Mouse (Mus musculus): Measurements from ENCODE around the gene Nfs1.
"Not testable (repeated sequence)": the region's sequence is repeated elsewhere in the genome, so short reads cannot be mapped to it uniquely, and the experiment has no call there.

The Nfs1 gene

DNA sequence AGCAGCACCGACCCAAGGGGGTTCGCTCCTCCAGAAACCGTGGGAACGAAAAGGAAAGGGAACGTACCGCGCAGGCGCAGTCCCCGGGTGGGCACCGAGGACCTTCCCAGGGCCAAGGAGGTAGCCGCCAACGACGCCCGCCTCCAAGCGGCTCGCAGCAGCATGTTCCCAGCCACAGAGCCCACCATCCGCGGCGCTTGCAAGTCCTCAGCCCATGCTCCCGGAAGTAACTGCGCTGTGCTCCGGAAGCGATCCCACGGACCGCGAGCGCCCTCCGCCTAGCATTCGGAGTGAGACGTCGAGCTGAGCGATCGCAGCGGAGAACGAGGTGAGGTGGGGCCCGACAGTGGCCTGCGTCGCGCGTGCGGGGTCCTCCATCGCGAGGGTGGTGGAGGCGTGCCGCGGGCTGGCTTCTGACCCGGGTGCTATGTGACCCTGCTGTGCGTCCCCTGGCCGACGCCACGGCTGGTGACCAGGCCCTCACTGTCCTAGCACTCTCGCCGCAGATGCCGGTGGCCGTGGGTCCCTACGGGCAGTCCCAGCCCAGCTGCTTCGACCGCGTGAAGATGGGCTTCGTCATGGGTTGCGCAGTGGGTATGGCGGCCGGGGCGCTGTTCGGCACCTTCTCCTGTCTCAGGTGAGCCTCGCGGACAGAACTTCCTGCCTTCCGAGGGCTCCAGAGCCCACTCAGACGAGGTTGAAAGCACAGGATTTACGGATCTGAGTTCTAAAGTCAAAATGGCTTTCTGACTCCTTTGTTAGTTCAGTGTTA lies at the start of gene Nfs1, which contains the start of gene Romo1:
Gene Nfs1 (minus strand): TSS at position 234 of the 772 bp plus-strand sequence.
Gene Romo1 (plus strand): TSS at position 87 of the 772 bp plus-strand sequence.
- peak; percentile 97 for DNase-seq (ENCODE audit: extremely low read depth, insufficient read length, low spot score)

GRCm38 (mm10) chr2:156193066-156193862 lies 49.3 kb upstream of the Nfs1 start:
- no peak for DNase-seq (ENCODE audit: extremely low read depth, insufficient read length, low spot score)

DNA sequence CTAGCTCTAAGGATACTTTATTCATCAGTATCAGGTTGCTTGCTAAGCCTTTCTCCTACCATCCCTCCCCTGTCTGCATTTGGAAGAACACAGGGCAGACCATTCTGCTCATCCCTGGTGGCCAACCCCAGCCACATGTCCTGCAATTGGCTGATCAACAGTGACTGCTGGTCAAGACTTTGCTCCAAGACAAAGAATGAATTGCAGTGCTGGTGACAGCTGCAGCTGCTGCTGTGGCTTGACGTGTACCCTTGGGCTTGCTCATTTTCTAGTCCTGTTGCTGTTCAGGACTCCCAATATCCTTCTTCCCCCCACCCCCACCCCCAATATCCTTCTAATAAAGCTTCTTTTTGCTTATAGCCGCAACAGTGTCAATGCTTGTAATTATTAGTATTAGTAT lies 48.1 kb upstream of the Nfs1 start:
- DNase-seq (ENCODE audit: extremely low read depth, insufficient read length, low spot score): no peak

GRCm38 (mm10) chr2:156191540-156191939 lies 47.6 kb upstream of the Nfs1 start:
- no peak for DNase-seq (ENCODE audit: extremely low read depth, insufficient read length, low spot score)

DNA sequence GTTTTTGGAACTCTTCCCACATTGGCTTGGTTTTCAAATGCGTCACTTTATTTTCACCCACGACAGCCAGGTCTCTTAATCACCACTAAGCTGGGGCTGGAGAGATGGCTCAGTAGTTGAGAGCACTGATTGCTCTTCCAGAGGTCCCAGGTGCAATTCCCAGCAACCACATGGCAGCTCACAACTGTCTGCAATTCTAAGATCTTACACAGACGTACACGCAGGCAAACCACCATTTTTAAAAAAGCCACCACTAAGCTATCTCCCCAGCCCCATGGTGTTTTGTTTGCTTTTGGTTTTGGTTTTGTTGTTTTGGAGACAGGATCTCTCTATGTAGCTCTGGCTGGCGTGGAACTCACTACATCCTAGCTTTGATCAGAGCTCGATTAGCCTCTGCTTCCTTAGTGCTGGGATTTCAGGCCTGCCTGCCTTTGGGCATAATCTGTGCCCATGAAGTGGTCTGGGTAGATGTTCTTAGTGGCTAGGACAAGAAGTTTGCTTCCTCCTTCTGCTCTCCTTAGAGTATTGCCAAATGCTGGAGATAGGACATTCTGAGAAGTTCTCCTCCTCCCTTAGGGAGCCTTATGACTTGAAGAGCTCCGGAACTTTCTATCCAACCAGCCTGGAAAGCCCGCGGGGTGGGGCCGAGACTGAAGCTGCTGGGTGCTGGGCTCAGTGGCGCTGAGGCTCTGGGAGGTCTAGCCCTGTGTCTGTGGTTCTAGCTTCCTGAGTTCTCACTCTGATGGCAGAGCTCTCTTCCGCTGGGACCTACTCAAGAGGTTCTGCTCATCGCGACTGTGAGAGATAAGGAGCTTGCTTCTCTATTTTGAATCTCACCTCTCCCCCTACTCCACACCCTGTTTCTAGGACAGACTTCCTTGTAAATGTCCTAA lies 46.3 kb upstream of the Nfs1 start:
- peak; percentile 41 for DNase-seq (ENCODE audit: extremely low read depth, insufficient read length, low spot score)

DNA sequence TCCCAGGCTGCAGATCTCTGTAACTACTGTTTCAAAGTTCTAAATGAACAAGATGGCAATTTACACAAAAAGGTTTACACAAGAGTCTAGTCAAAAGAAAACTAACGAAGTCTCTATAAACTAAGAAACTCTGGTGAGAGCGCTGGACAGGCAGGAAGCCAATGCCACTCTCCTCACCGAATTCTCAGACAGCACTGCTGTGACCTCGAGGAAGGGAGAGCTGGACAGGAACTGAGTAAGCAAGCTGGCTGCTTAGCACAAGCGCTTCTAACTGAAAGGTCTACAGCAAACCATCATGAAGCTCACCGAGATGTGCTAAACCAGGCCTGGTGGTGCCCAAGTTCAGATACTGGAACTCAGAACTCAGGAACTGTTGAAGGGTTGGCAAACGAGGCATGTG lies 45.3 kb upstream of the Nfs1 start:
- DNase-seq (ENCODE audit: extremely low read depth, insufficient read length, low spot score): not testable (repeated sequence)

- DNase-seq (ENCODE audit: extremely low read depth, insufficient read length, low spot score): no peak
These were observed 37.6 kb upstream of the Nfs1 start for GRCm38 (mm10) chr2:156181592-156181991.

GRCm38 (mm10) chr2:156180824-156181590 lies 37.0 kb upstream of the Nfs1 start:
- no peak for DNase-seq (ENCODE audit: extremely low read depth, insufficient read length, low spot score)

GRCm38 (mm10) chr2:156180094-156180821 lies 36.3 kb upstream of the Nfs1 start, which contains the start of gene Rbm39:
Gene Rbm39 (minus strand): TSS chr2:156180238.
- peak; percentile 100 for DNase-seq (ENCODE audit: extremely low read depth, insufficient read length, low spot score)

- no peak for DNase-seq (ENCODE audit: extremely low read depth, insufficient read length, low spot score)
These were observed 35.8 kb upstream of the Nfs1 start for GRCm38 (mm10) chr2:156179796-156180093.

GRCm38 (mm10) chr2:156179046-156179795 lies 35.2 kb upstream of the Nfs1 start:
- peak; percentile 79 for DNase-seq (ENCODE audit: extremely low read depth, insufficient read length, low spot score)

- no peak for DNase-seq (ENCODE audit: extremely low read depth, insufficient read length, low spot score)
These were observed 33.7 kb upstream of the Nfs1 start for GRCm38 (mm10) chr2:156177651-156178050.

GRCm38 (mm10) chr2:156177079-156177478 lies 33.1 kb upstream of the Nfs1 start:
- DNase-seq (ENCODE audit: extremely low read depth, insufficient read length, low spot score): no peak

DNA sequence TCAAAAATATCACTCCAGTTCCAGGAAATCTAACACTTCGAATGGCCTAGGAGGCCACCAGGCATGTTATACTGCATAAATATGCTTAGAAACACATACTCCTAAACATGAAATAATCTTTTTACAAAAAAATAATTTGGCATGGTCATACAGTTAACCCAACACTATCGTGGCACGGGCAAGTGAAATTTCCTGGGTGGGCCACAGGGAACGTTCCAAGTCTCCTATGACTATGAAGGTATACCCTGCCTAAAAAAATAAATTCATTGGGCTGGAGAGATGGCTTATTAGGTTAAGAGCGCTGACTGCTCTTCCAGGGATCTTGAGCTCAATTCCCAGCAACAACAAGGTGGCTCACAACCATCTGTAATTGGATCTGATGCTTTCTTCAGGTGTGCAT lies 22.6 kb upstream of the Nfs1 start:
- DNase-seq (ENCODE audit: extremely low read depth, insufficient read length, low spot score): no peak

DNA sequence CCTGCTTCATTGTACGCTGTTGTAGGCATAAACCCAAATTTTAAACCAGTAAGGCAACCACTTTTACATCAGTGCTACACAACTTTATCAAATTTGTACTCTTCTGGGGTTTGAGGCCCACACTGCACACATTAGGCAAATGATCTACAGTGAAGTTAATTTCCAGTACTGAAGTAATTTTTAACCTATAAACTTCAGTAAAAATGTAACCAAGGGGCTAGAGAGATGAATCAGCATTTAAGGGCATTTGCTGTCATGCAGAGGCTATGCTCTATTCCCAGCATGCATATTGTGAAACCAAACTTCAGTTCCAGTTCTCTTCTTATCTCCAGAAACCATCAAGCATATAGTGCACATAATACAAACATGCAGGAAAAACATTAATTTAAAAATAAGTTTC lies 21.5 kb upstream of the Nfs1 start:
- no peak for DNase-seq (ENCODE audit: extremely low read depth, insufficient read length, low spot score)

DNA sequence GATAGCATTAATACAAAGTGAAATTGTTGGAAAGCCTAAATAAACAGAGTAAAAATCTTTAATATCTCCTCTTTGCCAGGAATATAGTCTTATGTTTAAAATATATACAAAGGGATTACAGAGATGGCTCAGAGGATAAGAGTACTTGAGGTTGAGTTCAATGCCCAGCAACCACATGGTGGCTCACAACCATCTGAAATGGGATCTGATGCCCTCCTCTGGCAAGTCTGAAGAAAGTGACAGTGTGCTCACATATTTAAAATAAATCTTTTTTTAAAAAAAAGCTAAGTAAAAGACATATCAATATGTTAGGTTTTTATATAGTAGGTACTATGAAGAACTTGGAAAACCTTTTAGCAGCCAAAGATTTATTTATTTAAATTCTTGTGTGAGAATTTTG lies 7.6 kb upstream of the Nfs1 start:
- no peak for DNase-seq (ENCODE audit: extremely low read depth, insufficient read length, low spot score)

DNA sequence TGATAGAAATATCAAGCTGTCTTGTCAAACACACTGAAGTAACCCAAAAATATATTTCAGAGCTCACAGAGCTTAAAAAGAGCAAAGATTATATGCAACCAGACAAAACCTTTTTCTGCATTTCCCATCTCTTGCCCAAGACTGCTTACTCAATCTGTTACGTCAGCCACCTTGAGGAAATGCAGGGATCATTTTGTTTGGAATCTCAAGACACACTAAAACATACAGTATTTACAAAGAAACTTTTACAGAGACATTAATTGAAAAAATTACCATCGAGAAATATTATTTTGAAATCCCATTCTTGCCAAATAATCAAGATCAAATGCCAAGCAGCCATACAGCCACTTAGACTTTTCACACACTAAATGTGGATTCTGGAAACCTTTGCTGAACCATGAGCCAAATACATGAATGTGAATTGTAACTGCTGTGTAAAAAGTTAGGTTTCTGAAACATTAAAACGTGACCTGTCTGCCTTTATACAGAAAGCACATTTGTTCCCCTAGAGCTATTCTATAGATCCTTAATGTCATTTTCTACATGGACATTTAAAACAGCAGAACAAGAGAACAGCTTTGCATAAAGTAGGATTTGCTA lies 3.4 kb upstream of the Nfs1 start:
- no peak for DNase-seq (ENCODE audit: extremely low read depth, insufficient read length, low spot score)

DNA sequence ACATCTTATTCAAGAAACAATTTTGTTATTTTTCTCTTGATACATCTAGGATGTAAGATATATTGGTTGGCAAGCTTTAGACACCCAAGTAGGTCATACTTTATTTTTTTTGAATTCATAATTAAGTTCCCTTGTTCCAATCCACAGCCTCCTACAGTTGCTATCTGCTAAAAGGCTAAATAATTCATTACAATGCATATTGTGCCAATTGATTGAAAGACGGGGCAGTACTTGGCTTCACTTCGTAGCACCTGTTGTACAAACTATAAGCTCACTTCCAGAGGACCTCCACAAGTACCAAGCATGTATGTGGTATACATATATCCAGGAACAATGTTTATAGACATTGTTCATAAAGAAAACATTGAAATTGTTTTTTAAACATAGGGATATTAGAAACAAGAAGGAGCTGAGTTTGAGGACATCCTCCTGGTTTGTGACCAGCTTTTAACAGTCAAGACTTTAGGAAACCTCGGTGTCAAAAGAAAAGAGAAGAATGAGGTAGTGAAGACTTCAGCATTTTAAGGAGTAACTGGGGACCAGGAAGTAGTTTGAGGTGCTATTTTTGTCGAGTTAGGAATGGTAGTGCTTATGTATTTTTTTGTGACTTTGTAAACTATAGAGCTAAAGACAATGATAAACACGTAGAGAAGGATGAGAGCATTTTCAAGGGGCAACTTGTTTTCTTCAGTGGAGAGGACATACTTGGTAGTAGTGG lies 2.4 kb upstream of the Nfs1 start:
- DNase-seq (ENCODE audit: extremely low read depth, insufficient read length, low spot score): no peak

Data from 3134 (cell line).